Mouse (Mus musculus) liver, embryonic 13.5 days (tissue): Measurements from ENCODE around the gene Mpeg1. TPM values are rescaled to one million over a fixed set of nuclear protein-coding genes. Genes with fewer than 3 reads are reported as not detected.

Experiments used
- ATAC-seq: fragments of 200-750 bp; cut with Nextera tagmentation; 2 replicates; pipeline ENCODE4 v1.8.0; 2017; ENCODE audit warnings: low read depth, mild to moderate bottlenecking, moderate number of reproducible peaks, moderate library complexity
- DNase-seq: peaks from one replicate; pipeline ENCODE4 v3.0.0; 2022
- H3K27ac ChIP-seq: fragments of 300-500 bp; sonication (generic); 2 replicates; pipeline ENCODE4 v1.5.1; 2015; ENCODE audit warnings: moderate library complexity, mild to moderate bottlenecking, inconsistent platforms
- H3K27me3 ChIP-seq: fragments of 300-500 bp; sonication (generic); 2 replicates; pipeline ENCODE4 v1.6.1; 2015; ENCODE audit warnings: mild to moderate bottlenecking, inconsistent platforms
- H3K36me3 ChIP-seq: fragments of 300-500 bp; sonication (generic); 2 replicates; pipeline ENCODE4 v1.6.1; 2015; ENCODE audit warnings: mild to moderate bottlenecking, inconsistent platforms
- H3K4me1 ChIP-seq: fragments of 300-500 bp; sonication (generic); replicated peaks from 2 replicates; pipeline ENCODE4 v1.6.1; 2015; ENCODE audit warnings: inconsistent platforms
- H3K4me2 ChIP-seq: fragments of 300-500 bp; sonication (generic); 2 replicates; pipeline ENCODE4 v1.6.1; 2015; ENCODE audit warnings: inconsistent platforms, mild to moderate bottlenecking, moderate library complexity
- H3K4me3 ChIP-seq: fragments of 300-500 bp; sonication (generic); replicated peaks from 2 replicates; pipeline ENCODE4 v1.5.1; 2015; ENCODE audit warnings: mild to moderate bottlenecking, inconsistent platforms
- H3K9ac ChIP-seq: fragments of 300-500 bp; sonication (generic); 2 replicates; pipeline ENCODE4 v1.6.1; 2015; ENCODE audit warnings: mild to moderate bottlenecking, inconsistent platforms
- H3K9me3 ChIP-seq: fragments of 300-500 bp; sonication (generic); replicated peaks from 2 replicates; pipeline ENCODE4 v1.6.1; 2016; ENCODE audit warnings: inconsistent platforms
- WGBS: fragments of 180-500 bp; shearing (Covaris S2); methylation state at CpG from one replicate; pipeline ENCODE4 v1.1.7; 2015; ENCODE audit not compliant: insufficient replicate concordance; 5-methylcytosine and 5-hydroxymethylcytosine counted together
- polyA plus RNA-seq: library from polyadenylated mRNA; unstranded; fragments of >200 nt; fragmentation: Nextera tagmentation; extraction: Ambion mirVana; gene quantifications from 2 replicates; pipeline ENCODE4 v1.2.1, GENCODE M21; 2015

Gene Mpeg1
- polyA plus RNA-seq, 1 experiment from 2014 or later = 1.0 TPM

DNA sequence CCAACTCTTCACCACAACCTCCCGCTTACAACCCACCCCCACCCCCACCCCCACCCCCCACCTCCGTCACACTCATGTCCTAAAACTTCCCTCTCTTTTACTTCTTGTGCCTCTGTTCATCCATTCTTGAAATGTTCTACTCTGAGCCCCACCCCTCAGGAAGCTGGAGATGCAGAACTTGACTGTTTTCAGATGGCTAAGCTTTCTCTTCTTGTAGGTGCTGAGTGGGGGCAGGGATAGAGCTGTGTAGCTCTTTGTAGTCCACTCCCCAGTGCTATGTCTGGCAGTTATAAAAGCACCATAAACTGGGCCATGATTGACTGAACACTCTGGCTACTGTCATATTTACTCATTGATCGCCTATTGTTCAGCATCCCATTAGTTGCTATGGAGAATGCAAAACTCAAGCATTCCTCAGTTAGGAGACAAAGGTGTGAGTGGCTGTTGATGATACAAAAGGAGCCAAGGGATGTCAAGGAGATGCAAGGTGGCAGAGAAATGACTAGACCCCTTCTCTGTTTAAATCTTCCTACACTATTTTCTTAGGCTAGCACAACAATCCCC, 34.5 kb downstream of the Mpeg1 start:
- 50% methylated on average over 3 of the region's 3 CpGs for WGBS

DNA sequence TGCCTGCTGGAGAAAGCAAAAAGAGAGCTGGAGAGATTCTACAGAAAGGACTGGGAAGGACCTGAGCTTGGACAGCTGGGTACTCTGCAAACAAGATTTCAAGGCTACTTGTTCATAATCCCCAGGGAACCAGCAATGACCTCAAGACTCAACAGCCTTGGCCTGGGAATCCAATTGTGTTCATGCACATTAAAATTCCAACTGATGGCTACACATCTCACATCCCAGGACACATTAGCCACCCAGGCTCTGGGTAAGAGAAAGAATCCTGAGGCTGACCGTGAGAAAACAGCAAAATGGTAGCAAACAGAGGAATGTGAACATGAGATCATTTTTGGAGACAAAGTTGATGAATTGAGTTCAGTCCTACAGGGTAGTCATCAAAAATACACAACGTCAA, 35.7 kb downstream of the Mpeg1 start:
- Histone ChIP-seq H3K27ac (no peak overlapping the region), H3K9ac (no peak overlapping the region), H3K9me3 (no peaks in the 10 kb centered on the region), H3K4me2 (no peak overlapping the region), H3K4me3 (no peak overlapping the region), H3K27me3 (peaks cover 25% of the 10 kb centered on the region), H3K4me1 (peaks cover 10% of the 10 kb centered on the region), H3K36me3 (0 out of 2 replicates have a peak, but pooled peaks cover 5% of the 10 kb centered on the region)
- 56% methylated on average over 2 of the region's 2 CpGs for WGBS
- DNase-seq (no peak), ATAC-seq (no peak)

More for the DNA sequence above, 34.5 kb downstream of the Mpeg1 start:
- Histone ChIP-seq H3K27me3 (peaks cover 14% of the 10 kb centered on the region), H3K4me2 (no peak overlapping the region), H3K9me3 (no peaks in the 10 kb centered on the region), H3K36me3 (peaks cover 11% of the 10 kb centered on the region; the same call in 1 of the 2 replicates), H3K9ac (no peak overlapping the region), H3K4me1 (peaks cover 3% of the 10 kb centered on the region; the same call in 1 of the 2 replicates), H3K4me3 (no peak overlapping the region), H3K27ac (no peak overlapping the region)
- ATAC-seq = no peak
- DNase-seq = no peak

DNA sequence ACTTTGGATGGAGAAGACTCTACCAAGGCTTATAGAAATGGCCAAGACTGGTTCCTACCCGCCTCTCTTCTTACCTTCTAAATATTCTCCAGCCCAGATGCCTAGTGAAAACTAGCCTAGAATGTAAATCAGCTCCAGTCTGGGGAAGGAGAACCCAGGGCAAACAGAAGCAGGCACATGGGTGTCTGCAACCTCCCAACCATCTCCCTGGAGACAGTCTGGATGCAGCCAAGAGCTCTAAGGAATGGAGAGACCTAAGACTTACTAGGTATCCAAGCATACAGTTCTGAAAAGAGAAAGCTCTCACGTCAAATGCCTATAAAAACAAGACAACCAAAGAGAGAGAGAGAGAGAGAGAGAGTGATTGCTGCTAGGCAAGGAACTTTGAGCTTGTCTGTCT, 37.3 kb downstream of the Mpeg1 start:
- H3K4me3 ChIP-seq = no peak overlapping the region
- H3K4me1 ChIP-seq = peaks cover 12% of the 10 kb centered on the region
- no peaks in the 10 kb centered on the region for H3K9me3 ChIP-seq
- no peak overlapping the region for H3K4me2 ChIP-seq
- H3K27me3 ChIP-seq = peaks cover 36% of the 10 kb centered on the region
- 55% methylated on average over 2 of the region's 2 CpGs for WGBS
- H3K27ac ChIP-seq = no peak overlapping the region
- DNase-seq (no peak), ATAC-seq (no peak)
- no peaks in the 10 kb centered on the region for H3K36me3 ChIP-seq
- no peak overlapping the region for H3K9ac ChIP-seq

DNA sequence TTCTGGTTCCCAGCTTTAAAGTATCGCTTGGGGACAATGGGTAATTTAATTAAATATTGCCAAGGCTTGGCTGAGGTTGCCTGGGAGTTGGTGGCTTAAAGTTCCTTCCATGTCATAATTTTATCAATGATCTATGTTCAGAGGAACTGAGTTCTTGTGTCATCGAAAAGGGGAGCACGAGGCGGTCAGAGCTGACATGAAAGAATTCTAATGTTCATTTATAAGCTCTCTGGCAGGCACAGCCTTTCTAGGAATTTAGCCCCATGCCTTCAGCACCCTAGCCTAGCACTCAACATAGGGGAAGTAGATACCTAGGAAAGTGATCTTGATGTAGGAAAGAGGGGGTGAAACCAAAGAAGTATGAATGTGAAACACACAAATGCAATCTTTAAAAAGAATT, 37.7 kb downstream of the Mpeg1 start:
- H3K27me3 ChIP-seq = peaks cover 36% of the 10 kb centered on the region
- H3K4me3 ChIP-seq = no peak overlapping the region
- no peak overlapping the region for H3K9ac ChIP-seq
- DNase-seq (no peak), ATAC-seq (no peak)
- WGBS = 65% methylated on average over 4 of the region's 4 CpGs
- peaks cover 12% of the 10 kb centered on the region for H3K4me1 ChIP-seq
- H3K36me3 ChIP-seq = no peaks in the 10 kb centered on the region
- H3K4me2 ChIP-seq = no peak overlapping the region
- no peak overlapping the region for H3K27ac ChIP-seq
- H3K9me3 ChIP-seq = no peaks in the 10 kb centered on the region

DNA sequence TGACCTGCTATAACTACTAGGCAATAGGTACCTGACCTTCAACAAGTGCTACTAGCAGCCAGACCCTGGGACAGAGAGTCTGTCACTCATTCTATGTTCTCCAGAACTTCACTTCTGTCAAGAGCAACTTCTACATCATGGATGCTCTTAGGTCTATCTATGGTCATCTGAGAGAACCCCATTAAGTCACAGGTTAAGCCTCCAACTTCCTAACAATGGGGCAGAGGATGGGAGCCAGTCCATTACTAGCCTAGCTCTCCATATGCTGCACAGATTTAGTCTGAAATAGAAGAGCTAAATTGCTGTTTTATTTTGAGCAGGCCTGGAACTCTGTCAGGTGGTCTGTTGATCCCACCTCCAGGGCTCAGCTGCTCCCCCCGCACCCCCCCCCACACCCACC, 38.4 kb downstream of the Mpeg1 start:
- ATAC-seq (no peak), DNase-seq (no peak)
- Histone ChIP-seq H3K4me2 (no peak overlapping the region), H3K27ac (no peak overlapping the region), H3K27me3 (peaks cover 36% of the 10 kb centered on the region), H3K4me3 (no peak overlapping the region), H3K9me3 (no peaks in the 10 kb centered on the region), H3K9ac (no peak overlapping the region), H3K36me3 (no peaks in the 10 kb centered on the region), H3K4me1 (peaks cover 12% of the 10 kb centered on the region)
- 70% methylated on average over 1 of the region's 1 CpGs for WGBS

DNA sequence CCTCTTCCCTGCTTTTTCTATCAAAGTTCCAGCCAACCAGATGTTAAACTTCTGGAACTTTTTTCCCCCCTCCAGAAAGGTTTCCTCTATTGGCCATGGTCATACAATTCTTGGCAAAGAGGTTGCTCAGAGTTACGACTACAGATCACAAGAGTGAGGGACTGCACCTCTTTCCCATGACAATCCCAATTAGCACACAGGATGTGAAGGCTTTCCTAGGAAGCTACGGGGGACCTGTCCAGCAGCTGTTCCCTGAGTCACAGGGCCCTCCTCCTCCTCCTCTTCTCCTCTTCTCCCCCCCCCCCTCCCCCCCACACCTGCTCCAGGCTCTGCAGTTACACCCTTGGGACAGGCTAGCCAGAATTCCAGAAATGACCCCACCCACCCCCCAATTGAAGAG, 38.9 kb downstream of the Mpeg1 start:
- ATAC-seq = no peak
- H3K4me2 ChIP-seq = peak overlapping the region; percentile 70; the same call in 1 of the 2 replicates
- WGBS = 34% methylated on average over 2 of the region's 2 CpGs
- H3K9ac ChIP-seq = no peak overlapping the region
- DNase-seq = no peak
- peaks cover 12% of the 10 kb centered on the region for H3K4me1 ChIP-seq
- no peak overlapping the region for H3K4me3 ChIP-seq
- no peak overlapping the region for H3K27ac ChIP-seq
- peaks cover 36% of the 10 kb centered on the region for H3K27me3 ChIP-seq
- H3K36me3 ChIP-seq = no peaks in the 10 kb centered on the region
- no peaks in the 10 kb centered on the region for H3K9me3 ChIP-seq

DNA sequence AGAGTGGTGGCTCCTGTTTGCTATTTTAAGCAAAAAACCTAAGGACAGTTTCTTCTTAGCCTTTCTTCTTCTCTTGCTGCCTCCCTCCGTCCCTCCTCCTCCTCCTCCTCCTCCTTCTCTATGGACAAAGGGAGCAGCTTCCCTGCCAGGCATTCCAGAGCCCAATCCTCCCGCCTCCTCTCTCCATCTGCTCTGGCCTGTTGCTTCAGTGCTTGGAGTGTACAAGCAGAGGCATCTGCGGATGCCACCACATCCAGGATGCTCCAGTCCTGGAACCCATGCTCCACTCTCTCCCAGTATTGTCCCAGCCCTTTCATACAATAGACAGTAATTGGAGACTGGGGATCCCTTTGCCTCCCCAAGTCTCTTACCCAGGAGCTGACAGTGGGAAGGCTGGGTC, 39.5 kb downstream of the Mpeg1 start:
- 0 out of 2 replicates have a peak overlapping the region, but pooled peaks have one; percentile 71 for H3K9ac ChIP-seq
- peak overlapping the region; percentile 62 for H3K4me3 ChIP-seq
- no peak overlapping the region for H3K27ac ChIP-seq
- WGBS = 14% methylated on average over 3 of the region's 3 CpGs
- peak overlapping the region; percentile 70 for H3K4me2 ChIP-seq
- H3K36me3 ChIP-seq = no peaks in the 10 kb centered on the region
- H3K27me3 ChIP-seq = peaks cover 36% of the 10 kb centered on the region
- H3K4me1 ChIP-seq = peaks cover 12% of the 10 kb centered on the region
- no peak for ATAC-seq
- DNase-seq = no peak
- H3K9me3 ChIP-seq = no peaks in the 10 kb centered on the region

DNA sequence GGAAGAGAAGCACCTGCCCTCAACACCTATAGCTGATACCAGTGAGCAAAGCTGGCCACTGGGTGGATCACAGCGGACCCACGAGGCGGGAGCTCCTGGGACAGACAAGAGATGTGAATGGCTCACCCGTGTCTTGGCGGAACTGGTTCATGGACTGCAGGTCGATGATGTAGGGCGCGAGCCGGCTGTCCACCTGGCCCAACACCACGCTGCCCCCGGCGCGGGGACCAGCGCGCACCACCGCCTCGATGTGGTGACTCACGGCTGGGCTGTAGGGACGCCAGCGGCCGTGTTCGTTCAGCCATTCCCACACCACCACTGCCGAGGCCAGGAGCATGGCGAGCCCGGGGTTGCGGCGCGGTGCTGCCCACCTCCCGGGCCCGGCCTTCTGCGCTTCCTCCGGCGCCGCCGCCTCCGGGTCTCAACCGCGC, 40.3 kb downstream of the Mpeg1 start:
- no peaks in the 10 kb centered on the region for H3K9me3 ChIP-seq
- no peak overlapping the region for H3K27ac ChIP-seq
- H3K4me1 ChIP-seq = peaks cover 12% of the 10 kb centered on the region
- peak overlapping the region; percentile 62 for H3K4me3 ChIP-seq
- peak overlapping the region; percentile 70 for H3K4me2 ChIP-seq
- no peaks in the 10 kb centered on the region for H3K36me3 ChIP-seq
- ATAC-seq (peak; percentile 53), DNase-seq (no peak)
- H3K27me3 ChIP-seq = peaks cover 36% of the 10 kb centered on the region
- 1% methylated on average over 38 of the region's 38 CpGs for WGBS
- peak overlapping the region; percentile 71 for H3K9ac ChIP-seq

DNA sequence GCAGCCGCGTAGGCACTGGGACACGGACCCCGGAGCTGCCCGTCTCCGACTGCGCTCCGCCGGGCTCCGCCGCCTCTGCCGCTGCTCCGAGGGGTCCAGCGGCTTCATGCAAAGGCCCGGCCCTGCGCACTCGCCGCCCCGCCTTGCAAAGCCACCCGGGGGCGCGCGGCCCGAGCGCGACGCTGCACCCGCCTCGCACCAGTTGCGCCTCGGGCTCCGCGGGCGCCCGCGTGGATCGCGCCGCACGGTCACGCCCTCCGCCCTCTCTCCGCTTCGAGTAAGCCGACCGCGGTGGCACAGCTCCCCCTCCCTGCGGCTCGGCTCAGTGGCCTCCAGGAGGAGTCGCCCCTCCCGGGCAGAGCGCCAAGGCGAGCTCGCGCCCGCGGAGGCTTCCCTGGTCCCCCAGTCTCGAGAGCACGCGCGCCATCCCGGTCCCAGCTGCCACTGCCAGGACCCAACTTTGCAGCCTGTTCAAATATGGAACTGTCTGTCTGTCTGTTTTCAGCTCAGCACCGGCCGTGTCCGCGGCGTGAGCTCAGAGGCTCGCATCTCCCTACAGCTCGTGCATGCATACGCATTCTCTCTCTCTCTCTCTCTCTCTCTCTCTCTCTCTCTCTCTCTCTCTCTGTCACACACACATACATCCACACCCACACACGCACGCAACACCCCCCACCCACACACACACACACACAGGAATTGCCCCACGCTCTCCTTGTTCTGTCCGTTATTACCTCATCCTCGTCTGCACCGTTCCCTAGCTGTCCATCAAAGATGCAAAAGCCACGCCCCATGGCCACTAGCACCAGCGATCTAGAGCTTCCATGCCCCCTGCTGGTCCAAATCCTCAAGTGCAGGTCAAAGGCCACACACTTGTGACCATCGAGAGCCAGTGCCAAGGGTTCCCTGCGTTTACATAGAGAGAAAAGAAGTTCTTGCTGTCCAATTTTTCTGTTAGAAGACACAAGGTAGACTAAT, 41.1 kb downstream of the Mpeg1 start, which contains the start of gene Dtx4:
Dtx4 (minus strand) TSS at position 85 of the 978 bp plus-strand sequence.
- H3K36me3 ChIP-seq = no peaks in the 10 kb centered on the region
- no peaks in the 10 kb centered on the region for H3K9me3 ChIP-seq
- under 1% methylated on average over 77 of the region's 80 CpGs for WGBS
- H3K27ac ChIP-seq = peak within 1 kb of the TSS; percentile 59
- H3K4me3 ChIP-seq = peak within 1 kb of the TSS; percentile 62
- ATAC-seq = peak; percentile 81
- DNase-seq = peak; percentile 67
- peaks cover 12% of the 10 kb centered on the region for H3K4me1 ChIP-seq
- H3K4me2 ChIP-seq = peak within 1 kb of the TSS; percentile 70
- peaks cover 36% of the 10 kb centered on the region for H3K27me3 ChIP-seq
- H3K9ac ChIP-seq = peak within 1 kb of the TSS; percentile 71

DNA sequence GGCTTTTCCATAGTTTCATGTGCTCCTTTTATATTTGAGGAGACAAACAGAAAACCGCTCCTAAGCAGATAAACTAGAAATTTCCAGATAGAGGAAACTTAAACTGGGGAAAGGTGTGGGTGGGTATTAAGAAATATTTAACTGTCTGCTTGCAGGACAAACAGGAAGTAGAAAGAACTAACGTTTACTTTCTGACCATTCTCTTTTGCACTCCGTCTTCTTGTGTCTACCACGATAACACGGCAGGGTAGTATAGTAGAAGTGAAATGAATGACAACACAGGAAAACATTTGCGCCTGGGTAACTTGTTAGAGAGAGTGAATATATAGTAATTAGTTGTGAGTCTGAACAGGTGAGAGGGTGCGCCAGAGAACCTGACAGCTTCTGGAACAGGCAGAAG, 42.2 kb downstream of the Mpeg1 start:
- ATAC-seq = no peak

DNA sequence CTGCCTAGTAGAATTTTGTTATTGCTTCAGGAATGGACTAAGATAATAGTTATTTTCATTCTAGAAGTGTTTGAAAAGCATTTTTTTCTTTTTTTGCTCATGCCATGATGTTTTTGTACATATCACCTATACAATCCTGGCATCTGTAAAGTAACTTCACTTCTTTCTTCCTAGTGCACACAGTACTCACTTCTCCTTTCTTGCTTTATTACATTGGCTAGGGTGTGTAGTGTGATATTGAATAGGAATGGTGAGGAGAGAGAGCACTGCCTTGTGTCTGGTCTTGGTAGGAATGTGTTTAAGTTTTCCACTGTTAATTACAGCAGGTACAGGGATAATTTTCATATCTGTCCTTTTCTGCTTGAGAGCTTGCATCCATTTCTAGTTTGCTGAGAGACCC, 54.0 kb downstream of the Mpeg1 start:
- Histone ChIP-seq H3K4me1 (no peaks in the 10 kb centered on the region), H3K4me2 (no peak overlapping the region), H3K27ac (no peak overlapping the region), H3K9ac (no peak overlapping the region), H3K36me3 (no peaks in the 10 kb centered on the region), H3K27me3 (no peaks in the 10 kb centered on the region), H3K4me3 (no peak overlapping the region), H3K9me3 (no peaks in the 10 kb centered on the region)
- ATAC-seq = no peak
- no peak for DNase-seq

More for the DNA sequence above, 42.2 kb downstream of the Mpeg1 start:
- WGBS = 60% methylated on average over 7 of the region's 7 CpGs
- H3K4me2 ChIP-seq = no peak overlapping the region
- H3K9ac ChIP-seq = no peak overlapping the region
- H3K36me3 ChIP-seq = no peaks in the 10 kb centered on the region
- no peak overlapping the region for H3K4me3 ChIP-seq
- peaks cover 12% of the 10 kb centered on the region for H3K4me1 ChIP-seq
- H3K27ac ChIP-seq = no peak overlapping the region
- H3K27me3 ChIP-seq = peaks cover 36% of the 10 kb centered on the region
- no peak for DNase-seq
- H3K9me3 ChIP-seq = no peaks in the 10 kb centered on the region
